Mouse (Mus musculus) B cell, adult 2 months (primary cell): Measurements from ENCODE around the gene Gm2381.
"Not testable (repeated sequence)": the region's sequence is repeated elsewhere in the genome, so short reads cannot be mapped to it uniquely, and the experiment has no call there.

Source experiments
- DNase-seq, 2 experiments: peaks; one replicate each; pipeline ENCODE4 v3.0.0; 2022

Gm2381 gene

DNA sequence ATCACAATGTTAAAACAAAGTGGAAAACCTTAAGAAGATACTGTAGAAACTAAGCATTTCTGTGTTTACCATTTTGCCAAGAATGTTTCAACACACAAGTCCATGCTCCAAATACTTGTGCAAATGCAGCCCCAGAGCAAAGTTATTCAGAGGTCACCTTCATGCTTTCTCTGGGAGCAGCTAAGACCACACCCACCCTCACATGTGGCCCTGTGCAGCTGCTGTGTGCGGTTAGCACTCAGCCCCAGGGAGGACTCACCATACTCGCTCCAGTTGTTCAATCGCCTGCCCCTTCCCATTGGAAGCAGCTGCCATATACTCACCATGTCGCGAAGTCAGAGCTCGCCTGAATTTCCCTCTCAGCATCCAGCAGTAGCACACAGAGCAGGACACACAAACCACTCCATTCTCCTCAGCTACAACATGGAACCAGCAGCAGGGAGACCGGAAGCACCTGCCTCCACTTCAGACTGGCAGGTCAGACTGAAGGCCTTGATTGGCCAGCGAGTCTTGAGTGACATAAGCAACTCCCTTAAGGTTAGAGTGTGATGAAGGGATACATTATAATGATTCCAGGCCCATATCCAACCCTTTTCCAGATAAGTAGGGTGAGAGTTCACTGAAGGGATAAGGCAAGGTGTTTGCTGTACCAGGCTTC is at the start of gene Gm2381:
TSS of gene Gm2381 (minus strand) at position 434 of the 658 bp plus-strand sequence.
- DNase-seq, result not testable (repeated sequence)

DNA sequence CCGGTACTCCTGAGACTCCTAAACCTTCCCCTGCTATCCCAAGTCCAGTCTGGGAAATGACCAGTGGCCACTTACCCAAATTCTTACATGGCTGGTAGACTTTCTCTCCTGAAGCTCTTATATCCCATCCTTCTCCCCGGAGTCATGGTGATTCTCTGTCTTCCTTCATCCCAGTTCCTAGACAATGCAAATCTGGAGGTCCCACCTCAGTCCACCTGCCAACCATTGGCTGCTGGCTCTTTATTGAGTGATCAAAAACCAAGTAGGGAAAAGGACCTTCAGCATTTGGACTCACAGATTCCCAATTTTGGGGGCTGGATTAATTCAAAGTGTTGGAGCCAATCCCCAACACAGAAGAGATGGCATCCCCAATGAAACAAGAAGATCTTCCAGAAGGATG is 31.0 kb upstream of the Gm2381 start:
- not testable (repeated sequence) for DNase-seq

DNA sequence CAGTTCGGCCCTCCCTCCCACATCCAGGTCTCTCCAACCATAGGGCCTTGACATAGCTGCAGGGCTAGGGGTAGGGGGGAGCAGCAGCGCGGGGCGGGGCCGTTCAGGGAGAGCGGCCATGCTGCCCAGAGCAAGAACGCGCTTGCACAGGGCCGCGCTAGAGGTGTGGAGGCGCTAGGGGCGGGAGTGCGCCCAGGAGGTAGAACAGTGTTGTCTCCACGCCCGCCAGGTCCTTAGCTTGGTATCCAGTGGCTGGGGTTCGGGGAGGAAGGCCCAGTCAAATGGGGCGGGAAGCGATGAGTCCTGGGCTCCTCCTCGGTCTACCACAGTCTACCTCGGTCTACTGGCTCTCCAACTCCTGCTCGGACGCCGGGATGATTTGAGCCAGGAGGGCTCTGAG is 11.1 kb upstream of the Gm2381 start:
- DNase-seq, result no peak

DNA sequence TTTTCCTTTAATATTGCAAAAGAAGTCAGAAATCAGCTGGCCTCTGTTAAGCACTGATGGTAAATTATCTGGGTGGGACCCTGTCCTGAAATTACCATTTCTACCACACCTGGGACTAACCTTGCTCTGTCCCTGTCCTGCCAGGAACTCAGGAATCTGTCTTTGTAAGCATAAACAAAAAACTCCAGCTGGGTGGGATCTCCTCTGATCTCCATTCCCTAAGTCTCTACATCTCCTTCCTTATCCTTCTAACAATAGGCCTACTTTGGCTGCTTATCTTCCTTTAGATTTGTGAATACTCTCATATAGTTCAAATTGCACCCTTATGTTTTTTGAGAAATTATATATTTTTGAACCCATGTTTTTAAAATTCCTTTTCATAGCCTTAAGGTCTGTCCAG is 28.7 kb downstream of the Gm2381 start:
- DNase-seq, result not testable (repeated sequence)

DNA sequence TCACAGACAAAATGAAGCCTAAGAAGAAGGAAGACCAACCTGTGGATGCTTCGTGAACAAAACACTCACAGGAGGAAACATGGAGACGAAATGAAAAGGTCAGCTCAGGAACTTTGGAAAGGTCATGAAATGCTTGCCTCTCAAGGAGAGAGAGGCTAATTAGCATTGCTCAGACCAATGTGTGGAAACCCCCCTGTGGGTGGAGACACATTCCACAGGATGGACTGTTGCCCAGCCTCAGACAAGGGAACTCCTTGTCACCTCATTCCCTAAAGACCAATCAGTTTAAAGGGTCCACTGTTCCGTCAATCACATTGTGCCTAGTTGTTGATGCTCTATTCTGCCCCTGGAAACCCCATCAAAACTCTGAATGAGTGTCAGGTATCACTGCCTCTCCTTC is 34.8 kb downstream of the Gm2381 start:
- DNase-seq, result no peak

DNA sequence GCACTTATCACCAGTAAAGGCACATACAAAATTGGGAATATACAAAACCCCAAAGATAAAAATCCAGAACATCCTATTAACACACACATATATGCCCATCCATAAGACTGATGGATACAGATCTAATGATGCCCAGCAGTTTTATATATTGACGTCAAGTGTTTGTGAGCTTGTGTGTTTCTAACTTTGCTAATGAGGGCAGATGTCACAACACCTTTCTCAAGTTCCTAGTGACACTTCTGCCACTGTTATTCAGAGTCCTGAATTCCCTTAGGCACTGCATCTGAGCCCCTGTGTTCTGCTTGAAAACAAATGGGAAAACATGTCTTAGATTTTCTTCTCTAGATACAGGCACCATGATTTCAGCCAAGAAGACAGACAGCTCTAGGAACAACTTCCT is 73.6 kb downstream of the Gm2381 start, which contains the start of gene Vmn2r62:
TSS of gene Vmn2r62 (minus strand) at position 101 of the 400 bp plus-strand sequence.
- DNase-seq, result not testable (repeated sequence)
